Mouse (Mus musculus) fat pad, adult 2 months (tissue): Measurements from ENCODE around the gene Prss43.
"Not testable (repeated sequence)": the region's sequence is repeated elsewhere in the genome, so short reads cannot be mapped to it uniquely, and the experiment has no call there.

Experiments
- DNase-seq: peaks from one replicate; pipeline ENCODE4 v3.0.0-alpha.2; 2011; ENCODE audit warnings: low read depth, low spot score; ENCODE audit errors: extremely low read depth

The Prss43 gene

GRCm38 (mm10) chr9:110826390-110826789 lies at the start of gene Prss43:
Prss43 (plus strand) TSS chr9:110826690.
- DNase-seq: no peak

GRCm38 (mm10) chr9:110778100-110778499 lies 48.4 kb upstream of the Prss43 start:
- no peak for DNase-seq

- no peak for DNase-seq
Measured at GRCm38 (mm10) chr9:110778559-110778958, 47.9 kb upstream of the Prss43 start.

GRCm38 (mm10) chr9:110779242-110779913 lies 47.1 kb upstream of the Prss43 start:
- DNase-seq: no peak

- no peak for DNase-seq
Measured at GRCm38 (mm10) chr9:110781256-110781721, 45.2 kb upstream of the Prss43 start.

- no peak for DNase-seq
Measured at GRCm38 (mm10) chr9:110781731-110782130, 44.8 kb upstream of the Prss43 start.

- no peak for DNase-seq
Measured at GRCm38 (mm10) chr9:110783611-110784010, 42.9 kb upstream of the Prss43 start.

- no peak for DNase-seq
Measured at GRCm38 (mm10) chr9:110788169-110788568, 38.3 kb upstream of the Prss43 start.

GRCm38 (mm10) chr9:110790462-110790861 lies 36.0 kb upstream of the Prss43 start:
- DNase-seq: no peak

GRCm38 (mm10) chr9:110797013-110797412 lies 29.5 kb upstream of the Prss43 start:
- no peak for DNase-seq

- DNase-seq: no peak
Measured at GRCm38 (mm10) chr9:110797866-110798265, 28.6 kb upstream of the Prss43 start, which contains the start of gene Prss42. Prss42 (plus strand) TSS chr9:110798166.

- no peak for DNase-seq
Measured at GRCm38 (mm10) chr9:110800834-110801479, 25.5 kb upstream of the Prss43 start.

- no peak for DNase-seq
Measured at GRCm38 (mm10) chr9:110803294-110803693, 23.2 kb upstream of the Prss43 start.

GRCm38 (mm10) chr9:110810051-110810450 lies 16.4 kb upstream of the Prss43 start:
- DNase-seq: no peak

- DNase-seq: no peak
Measured at GRCm38 (mm10) chr9:110813789-110814188, 12.7 kb upstream of the Prss43 start, which contains the start of gene Prss44. Prss44 (plus strand) TSS chr9:110813994.

GRCm38 (mm10) chr9:110820546-110820945 lies 5.9 kb upstream of the Prss43 start:
- DNase-seq: not testable (repeated sequence)

- no peak for DNase-seq
Measured at GRCm38 (mm10) chr9:110821436-110821835, 5.1 kb upstream of the Prss43 start.

GRCm38 (mm10) chr9:110825426-110825825 lies 1.1 kb upstream of the Prss43 start:
- DNase-seq: no peak

GRCm38 (mm10) chr9:110825832-110826231 lies 658 bp upstream of the Prss43 start:
- DNase-seq: no peak

GRCm38 (mm10) chr9:110833021-110833420 lies 6.5 kb downstream of the Prss43 start:
- DNase-seq: no peak

GRCm38 (mm10) chr9:110834411-110834810 lies 7.9 kb downstream of the Prss43 start, which contains the start of gene Prss45:
Prss45 (plus strand) TSS chr9:110834588.
- DNase-seq: no peak

- DNase-seq: no peak
Measured at GRCm38 (mm10) chr9:110834961-110835360, 8.5 kb downstream of the Prss43 start.
